Mouse (Mus musculus): Measurements from ENCODE around the gene Gm20708. TPM values are rescaled to one million over a fixed set of nuclear protein-coding genes. Genes with fewer than 3 reads are reported as not detected.

Gene Gm20708
- total RNA-seq, 2 experiments from 2014 or later, result 2.1 to 3.0 TPM

GRCm38 (mm10) chr11:117888853-117889822, 79.7 kb downstream of the Gm20708 start:
- DNase-seq (ENCODE audit: low spot score in 2 of 2), result no peak

Other genes starting within 250 kb of the Gm20708 start
- 10 to 100 TPM; 28.4 to 29.9 TPM for gene Tnrc6c, start 155.4 kb upstream of the Gm20708 start, total RNA-seq (2021)
- gene Tmc8, start 27.6 kb upstream of the Gm20708 start, total RNA-seq (2021), result 1 to 10 TPM; 7.1 to 7.6 TPM
- gene Tmc6, start 27.5 kb upstream of the Gm20708 start, total RNA-seq (2021), result 10 to 100 TPM; 49.7 to 55.0 TPM
- 1 to 10 TPM in 1 of 2 experiments, under 1 TPM in 1; 0.87 to 1.7 TPM for gene 6030468B19Rik, start 12.0 kb upstream of the Gm20708 start, total RNA-seq (2021)
- 10 to 100 TPM; 81.3 to 86.8 TPM for gene Syngr2, start within 50 bp of the Gm20708 start, total RNA-seq (2021)
- 10 to 100 TPM; 18.1 to 21.7 TPM for gene Afmid, start 16.3 kb downstream of the Gm20708 start, total RNA-seq (2021)
- 10 to 100 TPM; 78.3 to 82.1 TPM for gene Tk1, start 16.4 kb downstream of the Gm20708 start, total RNA-seq (2021)
- 10 to 100 TPM; 43.4 to 43.8 TPM for gene Birc5, start 39.6 kb downstream of the Gm20708 start, total RNA-seq (2021)
- gene Tmem235, start 51.1 kb downstream of the Gm20708 start, total RNA-seq (2021), result not detected
- gene Tha1, start 63.8 kb downstream of the Gm20708 start, total RNA-seq (2021), result 10 to 100 TPM; 15.1 to 15.6 TPM
- gene Socs3, start 160.4 kb downstream of the Gm20708 start, total RNA-seq (2021), result 10 to 100 TPM; 11.8 to 12.7 TPM
- gene Pgs1, start 176.6 kb downstream of the Gm20708 start, total RNA-seq (2021), result 10 to 100 TPM; 39.1 to 40.4 TPM